Mouse (Mus musculus): ENCODE measurements around the gene Vps13d. TPM values are rescaled to one million over a fixed set of nuclear protein-coding genes. Genes with fewer than 3 reads are reported as not detected.
A peak's percentile ranks its signal among the peaks of the same experiment; 100 is the strongest.

Gene Vps13d
- total RNA-seq, 2 experiments from 2014 or later: 37.1 to 59.8 TPM

DNA sequence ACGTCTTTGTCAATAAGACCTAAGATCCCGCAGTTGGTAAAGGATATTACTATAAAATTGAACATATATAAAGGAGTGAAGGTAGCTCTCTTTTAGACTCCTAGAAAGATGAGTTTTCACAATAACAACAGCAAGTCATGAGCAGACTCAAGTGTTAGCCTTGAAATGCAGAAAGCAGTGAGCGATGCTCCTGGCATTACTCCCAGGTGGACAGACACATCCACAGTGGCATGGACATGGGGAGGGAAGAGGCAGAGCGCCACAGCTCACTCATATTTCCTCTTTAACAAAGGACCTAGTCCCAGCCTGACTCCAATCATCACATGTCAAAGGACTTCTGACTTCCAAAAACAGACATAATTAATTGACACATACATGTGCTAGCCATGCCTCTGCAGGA, 30.7 kb downstream of the Vps13d start:
- ATAC-seq (replicated peaks; ENCODE audit: low FRiP score, low TSS enrichment, poor library complexity, severe bottlenecking): no peak

DNA sequence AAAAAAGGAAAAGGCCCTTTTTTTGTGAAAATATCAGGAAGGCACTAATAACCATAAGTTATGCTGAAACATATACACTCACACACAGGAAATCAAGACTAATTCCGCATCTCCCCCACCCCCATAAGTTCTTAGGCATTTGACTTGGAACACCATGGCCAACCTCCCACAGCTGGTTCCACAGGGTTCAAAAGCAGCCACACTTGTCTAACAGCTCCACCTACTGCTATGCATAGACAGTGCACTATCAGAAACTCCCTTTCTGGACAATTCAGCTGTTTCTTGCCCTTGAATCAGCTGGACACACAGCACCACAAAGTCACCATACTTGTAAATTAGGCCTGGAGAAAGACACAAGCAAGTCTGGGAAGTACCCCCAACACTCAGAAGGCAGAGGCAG, 33.6 kb downstream of the Vps13d start:
- ATAC-seq (replicated peaks; ENCODE audit: low FRiP score, low TSS enrichment, poor library complexity, severe bottlenecking): peak; percentile 67

DNA sequence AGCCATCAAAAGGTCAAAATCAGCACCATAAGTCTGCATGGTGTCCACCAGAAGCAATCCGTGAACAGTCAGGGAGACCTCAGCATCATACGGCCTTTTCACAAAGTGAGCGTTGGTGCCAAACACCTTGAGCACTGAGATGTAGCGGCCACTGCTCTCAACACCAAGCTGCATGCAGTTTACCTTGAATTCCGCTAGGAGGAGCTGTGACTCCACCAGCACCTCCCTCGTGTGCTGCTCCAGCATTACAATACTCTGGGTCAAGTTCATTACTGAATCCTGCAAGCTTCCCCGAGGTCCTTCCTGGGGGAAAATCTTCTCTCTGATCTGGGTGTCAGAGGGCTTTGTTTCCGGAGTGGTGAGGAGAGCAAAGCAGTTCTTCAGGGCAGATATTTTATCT, 38.8 kb downstream of the Vps13d start:
- peak; percentile 93 for ATAC-seq (replicated peaks; ENCODE audit: low FRiP score, low TSS enrichment, poor library complexity, severe bottlenecking)

DNA sequence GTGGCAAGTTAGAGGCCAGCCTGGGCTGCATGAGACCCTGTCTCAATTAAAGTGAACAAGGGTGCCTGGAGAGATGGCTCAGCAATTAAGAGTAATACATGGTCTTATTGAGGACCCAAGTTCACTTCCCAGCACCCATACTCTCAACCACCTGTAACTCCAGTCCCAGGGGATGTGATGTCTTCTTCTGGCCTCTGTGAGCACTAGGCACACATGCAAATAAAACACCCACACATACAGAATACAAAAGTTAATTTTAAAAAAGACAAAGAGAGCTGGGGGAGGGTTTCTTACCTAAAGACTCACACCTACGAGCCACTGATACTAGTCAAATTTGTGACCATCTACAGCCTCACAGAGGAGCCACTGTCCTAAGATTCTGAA, 43.7 kb downstream of the Vps13d start:
- ATAC-seq (replicated peaks; ENCODE audit: low FRiP score, low TSS enrichment, poor library complexity, severe bottlenecking): no peak

DNA sequence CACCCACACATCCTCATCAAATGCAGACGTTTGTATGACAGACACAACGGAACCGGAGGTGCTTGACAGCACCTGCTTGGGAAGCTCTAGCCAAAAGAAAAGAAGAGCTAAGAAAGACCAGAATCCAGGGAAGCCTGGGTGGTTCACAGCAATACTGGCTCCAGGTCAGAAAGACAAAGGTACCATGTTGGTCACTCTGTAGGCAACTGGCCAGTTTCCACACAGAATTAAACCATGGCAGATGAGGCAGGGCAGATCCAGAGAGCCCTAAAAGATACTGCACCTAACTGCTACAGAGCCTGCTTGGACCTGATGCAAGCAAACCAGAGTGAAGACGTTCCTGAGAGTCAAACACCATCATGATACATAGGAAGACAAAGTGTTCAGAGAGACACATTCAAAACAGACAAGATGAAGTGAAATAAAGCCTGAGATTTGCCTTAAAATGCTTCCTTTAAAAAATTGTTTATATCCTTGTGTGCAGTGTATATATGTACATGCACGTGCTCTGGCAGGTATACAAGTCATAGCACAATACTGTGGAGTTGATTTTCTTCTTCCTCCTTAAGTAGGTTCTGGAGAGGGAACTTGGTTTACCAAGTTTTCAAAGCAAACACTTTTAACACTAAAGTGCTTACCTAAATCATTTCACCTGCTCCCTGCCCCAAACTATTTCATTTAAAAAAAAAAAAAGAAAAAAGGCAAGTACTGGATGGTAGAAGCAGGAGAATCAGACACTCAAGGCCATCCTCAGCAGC, 44.3 kb downstream of the Vps13d start:
- no peak for ATAC-seq (replicated peaks; ENCODE audit: low FRiP score, low TSS enrichment, poor library complexity, severe bottlenecking)

DNA sequence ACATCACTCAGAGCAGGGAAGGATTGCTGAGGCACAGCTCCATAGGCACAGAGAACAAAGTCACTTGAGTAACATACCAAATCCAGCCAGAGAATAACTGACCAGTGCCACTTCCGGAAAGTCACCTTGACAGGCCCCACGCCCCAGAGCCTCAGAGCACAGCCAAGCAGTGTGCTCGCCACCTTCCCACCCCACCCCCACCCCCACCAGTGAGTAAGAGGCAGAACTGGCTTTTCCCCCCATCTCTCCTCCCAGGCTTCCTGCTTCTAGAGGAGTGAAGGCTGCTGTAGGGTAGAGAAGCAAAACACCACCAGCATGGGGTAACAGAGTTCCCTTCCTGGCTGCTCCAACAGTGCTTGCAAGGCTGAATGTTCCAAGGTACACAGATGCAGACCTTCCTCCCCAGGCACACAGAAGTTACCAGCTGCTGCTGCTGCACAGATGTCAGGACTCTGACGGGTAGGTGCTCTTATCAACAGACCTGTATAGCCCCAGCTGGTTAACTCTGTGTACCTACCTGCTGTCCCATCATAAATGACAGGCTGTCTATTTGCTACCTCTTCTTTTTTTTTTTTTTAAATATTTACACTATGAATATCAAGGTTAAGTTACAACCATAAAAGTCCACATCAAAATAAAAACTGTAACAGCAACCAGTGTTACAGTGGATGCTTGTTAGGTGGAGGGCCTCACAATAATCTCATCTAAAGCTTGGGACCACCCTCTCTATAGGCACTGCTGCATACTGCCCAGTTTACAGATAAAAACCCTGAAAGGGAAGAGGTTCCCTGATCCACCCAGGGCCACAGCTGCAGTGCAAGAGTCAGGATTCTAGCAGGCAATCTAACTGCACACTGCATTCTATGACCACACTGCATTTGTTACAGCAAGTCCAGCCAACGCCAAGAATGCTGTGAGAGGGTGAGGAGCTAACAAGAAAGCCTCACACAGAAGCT, 47.5 kb downstream of the Vps13d start:
- ATAC-seq (replicated peaks; ENCODE audit: low FRiP score, low TSS enrichment, poor library complexity, severe bottlenecking): no peak

DNA sequence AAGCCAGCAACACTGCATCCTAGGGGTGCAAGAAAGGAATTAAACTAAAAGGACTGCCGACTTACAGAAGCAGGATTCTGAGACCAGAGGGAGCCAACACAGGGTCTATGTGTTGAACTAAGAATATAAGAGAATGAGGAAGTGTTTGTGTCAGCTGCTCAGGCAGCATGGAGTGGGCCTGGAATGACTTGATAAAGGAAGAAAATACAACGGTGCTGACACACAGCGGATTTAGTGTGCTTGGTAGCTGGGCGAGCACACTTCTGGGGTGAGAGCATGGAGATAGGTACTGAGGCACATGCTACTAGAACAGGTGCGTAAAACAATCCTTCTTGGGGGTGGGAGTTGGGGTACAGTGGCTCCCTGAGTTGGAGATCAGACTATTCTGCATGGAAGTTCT, 51.3 kb downstream of the Vps13d start:
- no peak for ATAC-seq (replicated peaks; ENCODE audit: low FRiP score, low TSS enrichment, poor library complexity, severe bottlenecking)

DNA sequence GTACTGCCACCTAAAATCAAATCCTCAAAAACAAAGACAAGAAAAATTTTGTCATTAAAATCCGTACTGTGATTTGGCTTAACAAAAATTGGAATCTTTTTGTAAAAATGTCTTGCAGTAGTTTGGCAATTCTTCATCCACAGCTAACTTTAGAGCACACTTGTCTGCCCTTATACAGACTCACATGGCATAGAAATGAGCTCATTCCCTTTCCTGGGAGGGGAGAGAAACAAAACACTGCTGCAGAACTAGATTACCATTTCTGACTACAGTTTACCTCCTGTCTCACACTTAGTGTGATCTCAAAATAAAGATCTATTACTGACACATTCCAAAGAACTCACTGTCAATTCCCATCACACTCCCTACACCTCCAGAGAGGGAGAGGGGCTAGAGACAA, 58.1 kb downstream of the Vps13d start:
- ATAC-seq (replicated peaks; ENCODE audit: low FRiP score, low TSS enrichment, poor library complexity, severe bottlenecking): no peak

DNA sequence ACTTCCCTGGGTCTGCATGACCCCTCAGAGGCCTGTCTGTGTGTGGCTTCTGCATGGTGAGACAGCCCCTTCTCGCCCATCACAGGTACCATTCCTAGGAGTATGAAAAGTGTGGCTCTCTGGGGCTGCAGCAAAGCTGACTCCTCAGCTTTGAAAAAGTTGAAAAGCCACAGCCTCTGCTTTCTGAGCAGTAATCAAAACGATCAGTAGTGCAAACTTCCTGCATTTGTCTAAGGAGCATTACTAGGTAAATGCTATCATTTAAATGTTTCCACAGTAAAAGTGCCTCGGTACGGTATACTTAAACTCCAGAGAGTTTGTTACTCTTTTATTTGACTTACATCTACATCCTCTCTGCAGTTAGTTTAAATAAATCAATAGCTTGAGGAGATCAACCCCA, 59.3 kb downstream of the Vps13d start:
- no peak for ATAC-seq (replicated peaks; ENCODE audit: low FRiP score, low TSS enrichment, poor library complexity, severe bottlenecking)

DNA sequence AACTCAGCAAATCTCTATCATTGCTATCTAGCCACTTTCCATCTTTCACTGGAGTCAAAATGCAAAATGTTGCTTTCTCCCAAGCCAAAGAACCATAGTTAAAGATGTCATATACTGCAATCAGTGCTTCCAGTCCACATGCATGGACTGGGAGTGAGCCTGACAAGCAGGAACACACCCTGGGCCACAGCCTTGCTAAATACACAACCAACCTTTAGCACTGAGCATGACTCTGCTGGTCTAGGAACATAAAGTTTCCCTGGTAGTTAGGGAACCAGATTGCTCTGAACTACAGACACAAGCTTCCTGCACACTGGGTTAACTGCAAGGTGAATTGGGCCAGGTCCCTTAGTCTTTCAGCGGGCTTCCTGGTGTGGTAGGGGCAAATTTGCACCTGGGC, 64.0 kb downstream of the Vps13d start:
- no peak for ATAC-seq (replicated peaks; ENCODE audit: low FRiP score, low TSS enrichment, poor library complexity, severe bottlenecking)

DNA sequence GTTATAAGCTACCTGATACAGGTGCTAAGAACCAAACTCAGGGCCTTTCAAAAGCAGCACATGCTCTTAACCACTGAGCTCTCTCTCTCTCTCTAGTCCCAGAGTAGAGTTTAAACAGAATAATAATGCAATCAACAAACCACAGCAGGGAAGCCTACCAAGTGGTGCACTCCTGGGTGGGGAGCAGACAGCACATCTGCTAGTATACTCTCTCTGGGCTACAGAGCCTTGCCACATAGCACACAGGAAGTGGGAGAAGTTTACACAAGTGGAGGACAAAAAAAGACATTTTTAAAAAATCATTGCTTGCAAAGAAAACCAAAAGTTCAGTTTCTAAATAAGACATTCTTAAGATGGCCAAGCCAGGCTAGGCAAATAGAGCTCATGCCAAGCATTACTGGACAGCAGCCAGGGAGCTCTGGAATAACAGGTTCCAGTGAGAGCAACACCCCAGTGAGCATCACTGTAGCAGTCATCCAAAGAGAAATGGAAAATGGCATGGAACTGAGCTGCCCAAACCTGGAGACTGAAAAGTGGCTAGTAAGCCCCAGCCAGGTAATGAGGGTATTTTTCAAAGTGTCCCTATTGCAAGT, 64.8 kb downstream of the Vps13d start:
- ATAC-seq (replicated peaks; ENCODE audit: low FRiP score, low TSS enrichment, poor library complexity, severe bottlenecking): no peak

DNA sequence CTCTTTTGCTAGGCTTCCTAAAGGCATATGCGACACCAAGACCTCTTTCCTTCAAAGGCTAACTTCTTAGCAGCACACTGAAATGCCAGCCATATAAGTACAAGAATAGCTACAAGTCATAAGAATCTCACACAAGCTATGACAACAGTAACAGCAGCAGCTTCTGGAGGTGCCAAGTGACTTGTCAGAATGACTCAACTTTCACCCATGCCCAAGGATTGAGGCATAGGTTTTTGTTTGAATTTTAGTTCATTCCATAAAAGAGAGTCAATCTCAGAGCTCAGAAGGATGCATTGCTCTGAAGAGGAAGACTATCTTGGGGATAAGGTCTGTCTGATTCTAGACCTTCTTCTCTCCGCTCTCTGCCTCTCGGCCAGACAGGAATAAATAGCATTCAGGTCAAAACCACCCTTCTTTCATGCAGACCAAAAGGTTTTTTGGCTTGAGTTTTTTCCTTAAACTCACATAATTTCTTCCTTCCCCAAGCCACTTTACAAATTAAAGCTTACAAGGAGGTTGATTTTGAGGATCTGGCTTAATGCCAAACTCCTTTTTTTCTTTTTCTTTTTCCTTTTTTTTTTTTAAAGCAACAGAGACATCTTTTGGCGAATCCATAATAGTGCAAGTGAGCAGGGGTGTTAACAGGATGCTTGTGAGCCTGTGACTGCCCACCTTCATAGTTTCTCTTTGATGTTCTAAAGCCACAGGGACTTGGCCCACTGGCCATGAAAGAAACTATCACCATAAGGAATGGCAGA, 69.2 kb downstream of the Vps13d start:
- ATAC-seq (replicated peaks; ENCODE audit: low FRiP score, low TSS enrichment, poor library complexity, severe bottlenecking): no peak

DNA sequence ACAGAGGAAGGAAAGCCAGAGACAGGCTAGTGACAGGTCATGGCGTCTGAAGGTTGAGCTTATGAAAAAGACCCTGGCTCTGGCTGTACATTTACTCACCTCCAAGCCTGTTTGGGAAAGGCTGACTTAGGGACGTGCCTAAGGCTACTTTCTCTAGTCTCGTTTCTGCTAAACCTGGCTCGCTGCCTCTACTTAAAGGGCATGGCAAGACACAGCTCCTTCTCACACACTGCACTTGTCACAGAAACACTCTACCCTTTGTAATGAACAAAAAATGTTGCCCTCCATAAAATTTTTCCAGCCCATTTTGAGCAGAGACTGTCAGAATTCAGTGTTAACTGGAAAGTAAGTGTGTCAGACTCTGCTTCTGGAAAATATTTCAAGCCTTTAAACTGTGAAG, 70.4 kb downstream of the Vps13d start:
- ATAC-seq (replicated peaks; ENCODE audit: low FRiP score, low TSS enrichment, poor library complexity, severe bottlenecking): no peak

DNA sequence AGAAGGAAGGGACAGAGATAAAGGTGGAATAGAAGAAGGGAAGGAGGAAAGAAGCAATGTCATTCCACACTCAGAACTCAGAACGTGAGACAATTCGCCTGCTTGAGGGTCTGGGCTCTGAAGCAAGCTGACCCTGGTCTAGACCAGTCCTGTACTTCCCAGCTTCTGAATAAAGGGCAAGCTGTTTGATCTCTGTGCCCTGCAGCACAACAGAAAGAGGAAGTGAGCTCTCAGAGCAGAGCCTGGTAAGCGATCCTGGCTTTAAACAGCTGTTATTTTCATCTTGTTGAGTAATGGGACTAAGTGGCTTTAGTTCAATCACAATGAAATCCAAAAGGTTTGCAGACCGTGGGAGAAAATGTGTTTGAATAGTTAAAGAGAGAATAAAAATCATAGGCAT, 83.2 kb downstream of the Vps13d start:
- ATAC-seq (replicated peaks; ENCODE audit: low FRiP score, low TSS enrichment, poor library complexity, severe bottlenecking): 0 out of 2 replicates have a peak, but pooled peaks have one; percentile 32

DNA sequence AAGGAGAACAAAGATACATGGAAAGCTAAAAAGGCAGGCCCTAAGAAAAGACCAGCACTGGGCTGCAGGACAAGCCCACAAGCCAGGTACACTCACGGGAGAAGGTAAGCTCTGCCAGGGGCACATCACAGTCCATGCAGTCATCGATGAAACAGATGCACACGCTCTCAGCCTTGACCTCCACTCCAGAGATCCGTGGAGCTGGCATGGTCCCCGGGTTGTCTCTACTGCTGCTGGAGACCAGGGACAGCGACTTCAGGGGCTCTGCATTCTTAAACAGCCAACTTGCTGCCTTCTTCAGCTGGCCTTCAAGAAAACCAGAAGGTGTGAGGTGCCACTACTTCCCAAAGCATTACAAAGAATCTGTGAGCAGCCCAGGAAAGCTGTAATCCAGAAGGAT, 84.1 kb downstream of the Vps13d start:
- ATAC-seq (replicated peaks; ENCODE audit: low FRiP score, low TSS enrichment, poor library complexity, severe bottlenecking): no peak

DNA sequence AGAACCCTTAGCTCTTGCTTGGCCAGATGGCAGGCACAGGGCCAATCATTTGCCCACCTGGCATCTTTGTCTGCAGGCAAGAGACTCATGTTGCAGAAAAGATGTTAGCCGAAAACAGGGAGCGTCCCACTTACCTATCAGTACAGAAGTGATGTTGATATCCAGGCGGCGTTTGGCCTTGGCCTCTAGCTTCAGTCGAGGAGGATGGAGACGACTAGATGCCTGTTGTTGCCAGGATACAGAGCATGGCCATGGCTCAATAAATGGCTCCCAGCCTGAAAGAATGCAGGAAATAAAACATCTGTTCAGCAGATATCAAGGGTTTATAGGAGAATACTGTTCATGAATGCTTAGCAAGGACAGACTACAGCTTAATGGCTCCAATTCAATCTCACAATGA, 88.0 kb downstream of the Vps13d start:
- no peak for ATAC-seq (replicated peaks; ENCODE audit: low FRiP score, low TSS enrichment, poor library complexity, severe bottlenecking)

DNA sequence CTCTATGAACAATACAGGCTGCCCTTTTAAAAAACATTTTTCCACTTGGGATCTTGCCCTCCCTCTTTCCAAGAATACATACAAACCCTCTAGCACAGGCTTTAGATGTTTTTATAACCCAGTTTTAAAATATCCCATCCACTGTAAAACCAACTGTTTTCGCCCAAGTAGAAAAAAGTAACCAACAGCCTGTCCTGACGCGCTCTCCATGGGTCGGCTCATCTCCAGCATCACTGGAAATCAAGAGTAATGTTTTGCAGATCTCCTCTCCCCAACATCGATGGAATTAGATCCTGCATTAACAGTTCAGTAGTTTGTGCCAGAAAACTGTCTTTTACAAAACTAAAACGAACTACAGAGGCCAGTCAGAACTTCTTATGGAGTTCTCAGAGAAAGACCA, 89.5 kb downstream of the Vps13d start:
- no peak for ATAC-seq (replicated peaks; ENCODE audit: low FRiP score, low TSS enrichment, poor library complexity, severe bottlenecking)

DNA sequence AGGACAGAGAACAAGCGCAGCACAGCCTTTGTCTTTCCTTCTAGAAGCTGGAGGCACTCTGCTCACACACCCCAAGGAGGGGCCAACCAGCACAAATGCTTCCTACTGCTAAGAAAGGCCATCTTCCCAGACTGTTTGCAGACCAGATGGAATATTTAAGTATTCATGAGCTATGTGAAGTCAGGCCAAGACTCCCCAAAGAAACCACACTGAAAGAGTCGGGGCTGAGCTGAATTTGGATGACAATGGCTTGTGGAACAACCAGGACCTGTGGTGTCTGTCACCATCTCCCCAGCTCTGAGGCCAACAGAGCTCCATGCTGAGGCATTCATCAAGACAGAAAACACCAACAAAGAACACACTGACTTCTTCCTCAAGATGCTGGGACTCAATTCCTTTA, 89.9 kb downstream of the Vps13d start:
- ATAC-seq (replicated peaks; ENCODE audit: low FRiP score, low TSS enrichment, poor library complexity, severe bottlenecking): no peak

DNA sequence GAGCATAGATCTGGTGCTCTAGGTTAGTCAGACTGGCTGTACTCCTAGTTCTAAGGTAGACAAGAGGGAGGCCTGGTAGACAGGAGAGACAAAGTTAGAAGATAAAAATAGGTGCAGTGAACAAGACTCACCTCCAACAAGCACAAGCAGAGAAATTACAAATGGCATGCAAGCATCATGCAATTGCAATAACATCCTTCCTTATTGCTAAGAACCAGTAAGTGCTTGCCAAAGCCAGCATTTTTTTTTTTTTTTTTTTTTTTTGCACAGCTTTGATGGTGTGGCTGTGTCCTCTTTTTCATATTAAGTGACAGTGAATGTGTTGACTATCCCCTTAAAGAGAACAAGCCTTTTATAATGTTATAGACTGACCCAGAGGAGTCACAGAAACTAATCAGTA, 91.2 kb downstream of the Vps13d start:
- no peak for ATAC-seq (replicated peaks; ENCODE audit: low FRiP score, low TSS enrichment, poor library complexity, severe bottlenecking)

Data from megakaryocyte-erythroid progenitor cell, adult 5-6 weeks (primary cell).